Mouse (Mus musculus) testis, adult 10 weeks (tissue): Measurements from ENCODE around the gene Runx2. TPM values are rescaled to one million over a fixed set of nuclear protein-coding genes. Genes with fewer than 3 reads are reported as not detected.

Source experiments
- polyA plus RNA-seq: library from polyadenylated mRNA; stranded (reverse); fragments of 350-450 nt; fragmentation: Illumina TruSeq; extraction: RNeasy Lipid Tissue Mini Kit (QIAGEN cat#74804); gene quantifications from one replicate; pipeline ENCODE4 v1.2.3, GENCODE M21; 2014; ENCODE audit warnings: low read depth, low replicate concordance

The Runx2 gene
- polyA plus RNA-seq: 3.6 TPM

GRCm38 (mm10) chr17:44814508-44815175 is at the start of gene Runx2:
Runx2 (minus strand) TSS chr17:44814797.

DNA sequence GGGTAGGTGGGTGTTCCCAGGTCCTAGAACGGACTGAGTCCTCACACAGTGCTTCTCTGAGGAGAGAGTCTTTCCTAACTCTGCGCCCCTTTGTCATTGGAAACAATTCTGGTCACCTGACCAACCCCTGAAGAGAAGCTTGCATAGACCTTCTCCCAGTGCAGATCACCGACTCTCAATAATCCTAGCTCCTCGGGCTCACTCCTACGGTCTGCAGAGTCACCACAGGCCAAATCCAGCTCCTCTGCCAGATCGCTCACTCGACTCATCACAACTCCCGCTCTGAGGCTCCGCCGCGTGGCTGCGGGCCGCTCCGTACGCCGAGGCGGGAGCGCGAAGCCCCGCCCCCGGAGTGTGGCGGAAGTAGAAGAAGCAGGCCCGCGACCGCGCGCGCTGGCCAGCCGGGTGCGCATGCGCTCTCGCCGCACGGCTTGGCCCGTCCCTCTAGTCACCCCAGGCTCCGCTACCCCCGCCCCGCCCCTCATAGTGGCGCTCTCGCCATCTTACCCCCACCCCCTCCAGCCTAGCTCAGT is 37.8 kb downstream of the Runx2 start, which contains the start of gene Supt3:
TSS of gene Supt3 (plus strand) at position 415 of the 533 bp plus-strand sequence.

Other genes with a start within 250 kb of the Runx2 start
- gene Supt3, start 37.6 kb downstream of the Runx2 start, polyA plus RNA-seq: 64.8 TPM